Mouse (Mus musculus): ENCODE measurements at regions not wholly inside any gene's neighbourhood (a gene's known extent, or its start where the extent isn't known, plus 50 kb on each side); places are given as distances from the start of the nearest gene placed in this dataset.

- no peak for DNase-seq
- no peak for TF ChIP-seq POLR2A (IDR thresholded peaks at IDR 0.05; ENCODE audit: borderline replicate concordance, insufficient read depth, low read length)
- no peak for TF ChIP-seq CTCF (IDR thresholded peaks at IDR 0.05; ENCODE audit: borderline replicate concordance, insufficient read depth, low read depth, low read length)
- Histone ChIP-seq H3K4me3 (replicated peaks; ENCODE audit: insufficient read depth, low read depth, low read length) (no peak overlapping the region), H3K27me3 (ENCODE audit: control insufficient read depth, insufficient read depth, low read length) (no peaks in the 10 kb centered on the region), H3K4me1 (ENCODE audit: control insufficient read depth, insufficient read depth, low read length) (peaks cover 2% of the 10 kb centered on the region; the same call in 1 of the 2 replicates), H3K27ac (ENCODE audit: insufficient read depth, low read length) (no peak overlapping the region)
Observed at GRCm38 (mm10) chr10:109480551-109480950, 469.8 kb upstream of the Syt1 start.

GRCm38 (mm10) chr10:109479941-109480340, 469.2 kb upstream of the Syt1 start:
- Histone ChIP-seq H3K4me1 (ENCODE audit: control insufficient read depth, insufficient read depth, low read length) (peaks cover 2% of the 10 kb centered on the region; the same call in 1 of the 2 replicates), H3K27me3 (ENCODE audit: control insufficient read depth, insufficient read depth, low read length) (no peaks in the 10 kb centered on the region), H3K27ac (ENCODE audit: insufficient read depth, low read length) (no peak overlapping the region), H3K4me3 (replicated peaks; ENCODE audit: insufficient read depth, low read depth, low read length) (no peak overlapping the region)
- DNase-seq, result peak; percentile 40 to 55
- no peak for TF ChIP-seq POLR2A (IDR thresholded peaks at IDR 0.05; ENCODE audit: borderline replicate concordance, insufficient read depth, low read length)
- no peak for TF ChIP-seq CTCF (IDR thresholded peaks at IDR 0.05; ENCODE audit: borderline replicate concordance, insufficient read depth, low read depth, low read length)
- 22% methylated on average over 5 of the region's 5 CpGs for WGBS

DNA sequence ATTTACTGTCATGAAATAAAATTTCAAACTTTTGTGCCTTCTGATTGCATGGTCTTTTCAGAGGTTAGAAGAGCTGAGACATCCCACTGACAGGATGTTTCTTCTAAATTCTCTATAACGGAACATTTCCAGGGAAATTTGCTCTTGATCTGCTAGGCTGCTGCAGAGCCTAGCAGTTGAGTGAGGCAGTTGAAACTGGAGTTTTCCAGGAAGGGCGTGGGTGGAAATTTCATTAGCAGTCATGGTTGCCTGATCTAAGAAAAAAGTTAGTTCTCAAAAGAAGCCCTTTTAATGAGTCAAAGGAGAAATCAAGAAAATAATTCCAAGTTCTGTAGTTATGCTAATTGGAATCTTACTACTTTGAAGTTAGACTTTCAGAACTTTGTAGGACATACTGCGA, 455.7 kb upstream of the Syt1 start:
- no peak for DNase-seq
- H3K27me3 ChIP-seq (ENCODE audit: control insufficient read depth, insufficient read depth, low read length), result no peaks in the 10 kb centered on the region
- no peak overlapping the region for H3K4me3 ChIP-seq (replicated peaks; ENCODE audit: insufficient read depth, low read depth, low read length)
- no peak for TF ChIP-seq CTCF (IDR thresholded peaks at IDR 0.05; ENCODE audit: borderline replicate concordance, insufficient read depth, low read depth, low read length)
- no peak for TF ChIP-seq POLR2A (IDR thresholded peaks at IDR 0.05; ENCODE audit: borderline replicate concordance, insufficient read depth, low read length)
- 86% methylated on average over 3 of the region's 3 CpGs for WGBS
- H3K4me1 ChIP-seq (ENCODE audit: control insufficient read depth, insufficient read depth, low read length), result no peaks in the 10 kb centered on the region
- H3K27ac ChIP-seq (ENCODE audit: insufficient read depth, low read length), result no peak overlapping the region

- DNase-seq, result peak in 1 of 2 experiments; percentile 38
- Histone ChIP-seq H3K27ac (ENCODE audit: insufficient read depth, low read length) (no peak overlapping the region), H3K27me3 (ENCODE audit: control insufficient read depth, insufficient read depth, low read length) (no peaks in the 10 kb centered on the region), H3K4me1 (ENCODE audit: control insufficient read depth, insufficient read depth, low read length) (no peaks in the 10 kb centered on the region), H3K4me3 (replicated peaks; ENCODE audit: insufficient read depth, low read depth, low read length) (no peak overlapping the region)
- TF ChIP-seq CTCF (IDR thresholded peaks at IDR 0.05; ENCODE audit: borderline replicate concordance, insufficient read depth, low read depth, low read length) (no peak), POLR2A (IDR thresholded peaks at IDR 0.05; ENCODE audit: borderline replicate concordance, insufficient read depth, low read length) (no peak)
- whole genome bisulfite sequencing, result 21% methylated on average over 4 of the region's 4 CpGs
Observed at GRCm38 (mm10) chr10:109431112-109431511, 420.3 kb upstream of the Syt1 start.

DNA sequence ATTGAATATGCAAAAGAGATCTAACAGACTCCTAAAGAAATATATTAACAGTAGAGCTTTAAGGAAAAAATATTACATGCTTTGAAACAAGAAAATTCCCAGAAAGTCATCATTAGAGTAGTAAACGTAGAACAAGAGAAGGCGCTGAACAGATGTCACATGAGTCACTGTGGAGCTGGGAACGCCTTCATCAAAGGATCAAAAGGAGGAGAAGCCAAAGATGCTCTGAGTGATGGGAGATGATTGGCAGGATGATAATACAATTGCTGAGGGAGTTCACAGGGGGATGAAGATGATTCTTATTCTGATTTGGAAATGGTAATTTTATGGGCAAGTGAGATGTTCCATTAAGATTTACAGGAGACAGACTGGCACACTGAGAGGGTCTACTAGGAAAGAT, 417.1 kb upstream of the Syt1 start:
- no peak for DNase-seq
- Histone ChIP-seq H3K27ac (ENCODE audit: insufficient read depth, low read length) (no peak overlapping the region), H3K27me3 (ENCODE audit: control insufficient read depth, insufficient read depth, low read length) (no peaks in the 10 kb centered on the region), H3K4me3 (replicated peaks; ENCODE audit: insufficient read depth, low read depth, low read length) (no peak overlapping the region), H3K4me1 (ENCODE audit: control insufficient read depth, insufficient read depth, low read length) (no peaks in the 10 kb centered on the region)
- WGBS, result 75% methylated on average over 3 of the region's 3 CpGs
- TF ChIP-seq POLR2A (IDR thresholded peaks at IDR 0.05; ENCODE audit: borderline replicate concordance, insufficient read depth, low read length) (no peak), CTCF (IDR thresholded peaks at IDR 0.05; ENCODE audit: borderline replicate concordance, insufficient read depth, low read depth, low read length) (no peak)

DNA sequence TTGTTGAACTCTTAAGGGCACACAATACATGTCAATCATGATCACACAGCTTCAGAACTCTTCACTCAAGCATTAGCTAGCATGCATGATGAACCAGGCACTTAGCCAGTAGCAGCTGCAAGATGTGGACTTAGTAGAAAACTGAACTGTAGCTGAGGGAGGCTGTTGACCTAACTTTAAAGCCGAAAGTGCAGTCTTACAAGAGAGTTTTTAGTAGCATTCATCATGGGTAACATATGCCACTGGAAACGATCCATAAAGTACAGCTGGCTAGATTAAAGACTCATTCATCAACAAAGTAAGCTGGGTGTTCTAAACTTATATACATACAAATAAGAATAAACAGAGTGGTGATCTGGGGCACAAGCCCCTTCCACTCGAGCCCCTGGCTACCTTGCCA, 396.2 kb upstream of the Syt1 start:
- TF ChIP-seq POLR2A (IDR thresholded peaks at IDR 0.05; ENCODE audit: borderline replicate concordance, insufficient read depth, low read length), result no peak
- no peak for TF ChIP-seq CTCF (IDR thresholded peaks at IDR 0.05; ENCODE audit: borderline replicate concordance, insufficient read depth, low read depth, low read length)
- H3K27me3 ChIP-seq (ENCODE audit: control insufficient read depth, insufficient read depth, low read length), result no peaks in the 10 kb centered on the region
- no peak overlapping the region for H3K27ac ChIP-seq (ENCODE audit: insufficient read depth, low read length)
- H3K4me1 ChIP-seq (ENCODE audit: control insufficient read depth, insufficient read depth, low read length), result no peaks in the 10 kb centered on the region
- H3K4me3 ChIP-seq (replicated peaks; ENCODE audit: insufficient read depth, low read depth, low read length), result no peak overlapping the region
- 44% methylated on average over 3 of the region's 3 CpGs for WGBS
- DNase-seq, result no peak

DNA sequence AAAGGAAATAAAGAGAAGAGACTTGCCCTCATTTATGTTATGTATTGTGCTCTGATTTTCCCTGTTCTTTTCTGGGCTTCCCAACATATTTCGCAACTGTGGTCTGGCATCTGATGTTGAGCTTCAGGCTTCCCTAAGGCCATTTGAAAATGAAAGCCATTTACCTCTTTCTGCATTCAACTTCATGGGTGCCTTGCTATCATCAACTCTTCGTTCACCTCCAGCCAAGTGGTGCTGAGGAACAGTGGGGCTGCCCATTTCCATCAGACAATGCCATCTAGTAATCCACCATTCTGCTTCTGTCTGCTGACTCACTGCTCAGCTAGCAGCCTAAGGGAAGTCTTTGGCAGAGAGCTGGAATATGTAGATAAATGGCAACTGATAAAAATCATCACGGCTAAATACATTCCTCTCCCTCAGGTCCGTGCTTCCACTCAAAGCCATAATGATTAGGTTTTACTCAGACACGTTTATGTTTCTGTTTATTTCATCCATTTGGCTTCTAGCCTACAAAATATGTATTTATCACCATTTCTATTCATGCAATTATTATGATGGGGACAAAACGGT, 394.4 kb upstream of the Syt1 start:
- Histone ChIP-seq H3K4me1 (ENCODE audit: control insufficient read depth, insufficient read depth, low read length) (no peaks in the 10 kb centered on the region), H3K27ac (ENCODE audit: insufficient read depth, low read length) (no peak overlapping the region), H3K4me3 (replicated peaks; ENCODE audit: insufficient read depth, low read depth, low read length) (no peak overlapping the region), H3K27me3 (ENCODE audit: control insufficient read depth, insufficient read depth, low read length) (no peaks in the 10 kb centered on the region)
- TF ChIP-seq POLR2A (IDR thresholded peaks at IDR 0.05; ENCODE audit: borderline replicate concordance, insufficient read depth, low read length) (no peak), CTCF (IDR thresholded peaks at IDR 0.05; ENCODE audit: borderline replicate concordance, insufficient read depth, low read depth, low read length) (no peak)
- no peak for DNase-seq
- 86% methylated on average over 6 of the region's 6 CpGs for WGBS

DNA sequence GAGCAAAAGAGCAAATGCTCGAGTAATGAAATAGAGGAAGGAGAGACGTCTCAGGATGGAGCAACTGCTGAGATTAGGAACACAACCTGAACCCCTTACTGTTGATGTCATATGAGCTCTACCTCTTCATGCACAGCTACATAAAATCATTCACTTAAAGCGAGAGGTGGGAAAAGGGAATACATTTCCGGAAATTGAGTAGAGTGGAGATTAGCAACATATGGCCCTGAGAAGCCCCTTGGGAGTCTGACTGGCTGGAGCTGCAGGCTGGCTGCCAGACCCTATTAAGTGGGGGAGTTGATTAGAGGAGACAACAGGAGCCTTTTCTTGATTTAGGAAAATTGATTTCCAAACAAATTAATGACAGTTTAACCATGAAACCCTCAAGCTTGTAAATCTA, 373.0 kb upstream of the Syt1 start:
- no peak for TF ChIP-seq POLR2A (IDR thresholded peaks at IDR 0.05; ENCODE audit: borderline replicate concordance, insufficient read depth, low read length)
- TF ChIP-seq CTCF (IDR thresholded peaks at IDR 0.05; ENCODE audit: borderline replicate concordance, insufficient read depth, low read depth, low read length), result no peak
- Histone ChIP-seq H3K27ac (ENCODE audit: insufficient read depth, low read length) (no peak overlapping the region), H3K4me1 (ENCODE audit: control insufficient read depth, insufficient read depth, low read length) (no peaks in the 10 kb centered on the region), H3K4me3 (replicated peaks; ENCODE audit: insufficient read depth, low read depth, low read length) (no peak overlapping the region), H3K27me3 (ENCODE audit: control insufficient read depth, insufficient read depth, low read length) (no peaks in the 10 kb centered on the region)
- peak in 1 of 2 experiments; percentile 5 for DNase-seq
- WGBS, result 42% methylated on average over 4 of the region's 4 CpGs
